Mouse (Mus musculus): Measurements from ENCODE around the gene Ist1. TPM values are rescaled to one million over a fixed set of nuclear protein-coding genes. Genes with fewer than 3 reads are reported as not detected.
A peak's percentile ranks its signal among the peaks of the same experiment; 100 is the strongest.

Gene Ist1
- 185 and 186 TPM in 2 replicates for polyA plus RNA-seq (2016; fragmentation: Nextera tagmentation; extraction: Ambion mirVana)

DNA sequence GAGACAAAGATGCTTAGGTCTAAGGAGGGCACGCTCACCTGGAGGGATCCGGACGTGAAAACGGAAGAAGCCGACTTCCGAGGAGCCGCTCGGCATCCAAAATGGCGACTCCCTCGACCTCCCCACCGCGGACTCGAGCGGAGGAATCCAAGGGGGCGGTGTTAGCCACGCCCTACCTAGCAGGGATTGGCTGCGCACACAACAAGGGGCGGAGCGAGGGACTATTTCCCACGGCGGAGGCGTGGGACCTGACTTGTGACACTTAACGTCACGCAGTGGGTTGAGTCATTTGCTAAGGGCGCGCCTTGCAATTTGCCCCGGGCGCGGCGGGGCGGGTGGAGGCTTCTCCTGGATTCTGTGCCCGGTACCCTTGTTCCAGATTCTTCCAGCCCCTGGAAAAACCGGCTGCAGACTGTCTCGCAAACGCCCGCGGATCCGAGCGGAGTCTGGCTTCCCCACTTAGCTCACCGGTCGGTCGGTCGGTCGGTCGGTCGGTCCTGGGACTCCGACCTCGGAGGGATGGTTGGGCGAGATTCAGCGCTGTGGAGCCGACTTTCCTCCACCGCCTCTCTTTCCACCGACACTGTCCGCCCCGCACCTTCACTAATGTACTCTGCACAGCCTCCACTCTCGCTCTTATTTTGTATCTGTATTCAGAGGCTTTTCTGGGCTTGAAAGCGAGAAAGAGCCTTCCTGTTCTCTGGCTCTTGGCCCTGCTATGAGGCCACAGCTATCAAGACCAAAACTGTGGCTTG, at the start of gene Ist1:
Ist1 (minus strand) TSS at position 115 of the 755 bp plus-strand sequence.
- H3K4me2 ChIP-seq (replicated peaks): peak within 1 kb of the TSS; percentile 67
- WGBS: under 1% methylated on average over 57 of the region's 57 CpGs
- H3K9ac ChIP-seq: peak within 1 kb of the TSS; percentile 95
- H3K36me3 ChIP-seq: no peaks in the 10 kb centered on the region
- no peaks in the 10 kb centered on the region for H3K27me3 ChIP-seq
- peak within 1 kb of the TSS; percentile 93 for H3K4me3 ChIP-seq
- peak within 1 kb of the TSS; percentile 80 for H3K27ac ChIP-seq
- peaks cover 25% of the 10 kb centered on the region for H3K4me1 ChIP-seq
- ATAC-seq (ENCODE audit: low FRiP score): peak; percentile 99
- H3K9me3 ChIP-seq (replicated peaks): no peaks in the 10 kb centered on the region

DNA sequence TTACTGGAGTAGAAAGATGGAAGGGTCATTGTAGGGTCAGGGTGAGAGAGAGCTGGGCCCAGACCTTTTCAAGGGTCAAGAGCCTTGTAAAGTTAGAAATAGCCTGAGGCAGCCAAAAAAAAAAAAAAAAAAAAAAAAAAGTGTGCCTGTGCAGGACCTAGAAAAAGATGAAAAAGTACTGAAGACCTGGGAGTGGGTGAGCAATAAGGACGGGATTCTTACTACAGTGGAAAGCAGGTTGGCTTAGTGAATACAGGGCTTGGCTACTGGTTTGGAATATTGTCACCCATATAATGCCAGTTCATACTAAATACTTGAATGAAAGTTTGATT, 45.0 kb upstream of the Ist1 start:
- Histone ChIP-seq H3K27me3 (no peaks in the 10 kb centered on the region), H3K4me3 (peak overlapping the region; percentile 85), H3K4me2 (replicated peaks) (peak overlapping the region; percentile 96), H3K4me1 (peaks cover 14% of the 10 kb centered on the region), H3K27ac (no peak overlapping the region), H3K36me3 (peaks cover 19% of the 10 kb centered on the region), H3K9ac (peak overlapping the region; percentile 94), H3K9me3 (replicated peaks) (no peaks in the 10 kb centered on the region)
- WGBS: 92% methylated on average over 1 of the region's 1 CpGs
- peak; percentile 52; the same call in 1 of the 2 replicates for ATAC-seq (ENCODE audit: low FRiP score)

DNA sequence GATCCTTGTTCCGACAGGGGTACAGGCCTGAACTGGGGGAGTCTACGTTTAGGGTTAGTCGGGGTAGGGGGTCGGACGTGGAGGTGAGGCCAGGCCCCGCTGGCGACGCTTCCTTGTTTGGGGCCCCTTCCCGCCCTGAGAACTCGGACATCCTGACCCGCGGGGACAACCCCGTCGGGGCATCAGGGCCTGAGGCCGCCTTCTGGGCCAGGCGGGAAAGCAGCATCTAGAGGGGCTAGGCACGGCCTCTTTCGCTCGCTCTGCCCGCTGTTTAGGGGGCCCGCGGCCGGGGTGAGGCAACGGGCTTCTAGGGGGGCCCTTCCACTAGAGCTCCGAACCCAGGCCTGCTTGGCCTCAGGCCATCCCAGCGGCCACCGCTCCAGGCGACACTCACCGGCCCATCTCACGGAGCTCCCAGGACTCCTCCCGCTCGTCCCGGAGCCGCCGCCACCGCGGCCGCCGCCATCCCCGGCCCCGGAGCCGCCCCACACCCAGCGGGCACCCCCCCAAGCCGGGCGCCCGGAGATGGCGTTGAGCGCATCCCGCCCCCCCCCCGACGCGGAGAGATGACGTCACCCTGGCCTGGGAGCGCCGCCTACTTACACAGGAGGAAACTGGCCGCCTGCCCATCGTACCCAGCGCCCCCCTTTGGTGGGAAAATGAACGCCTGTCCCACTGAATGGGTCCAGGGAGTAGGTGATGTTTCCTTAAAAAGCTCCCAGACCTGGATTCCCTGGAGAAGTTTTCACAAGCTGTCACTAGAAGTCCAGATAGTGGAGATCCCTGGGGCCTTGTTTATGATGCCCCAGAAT, 44.4 kb upstream of the Ist1 start, which contains the start of gene Atxn1l:
Atxn1l (minus strand) TSS at position 503 of the 812 bp plus-strand sequence.
- peak within 1 kb of the TSS; percentile 49 for H3K27ac ChIP-seq
- peak within 1 kb of the TSS; percentile 85 for H3K4me3 ChIP-seq
- peak within 1 kb of the TSS; percentile 96 for H3K4me2 ChIP-seq (replicated peaks)
- peak within 1 kb of the TSS; percentile 94 for H3K9ac ChIP-seq
- peaks cover 24% of the 10 kb centered on the region for H3K36me3 ChIP-seq
- H3K4me1 ChIP-seq: peaks cover 14% of the 10 kb centered on the region
- H3K9me3 ChIP-seq (replicated peaks): no peaks in the 10 kb centered on the region
- ATAC-seq (ENCODE audit: low FRiP score): peak; percentile 88
- WGBS: 2% methylated on average over 59 of the region's 59 CpGs
- H3K27me3 ChIP-seq: no peaks in the 10 kb centered on the region

DNA sequence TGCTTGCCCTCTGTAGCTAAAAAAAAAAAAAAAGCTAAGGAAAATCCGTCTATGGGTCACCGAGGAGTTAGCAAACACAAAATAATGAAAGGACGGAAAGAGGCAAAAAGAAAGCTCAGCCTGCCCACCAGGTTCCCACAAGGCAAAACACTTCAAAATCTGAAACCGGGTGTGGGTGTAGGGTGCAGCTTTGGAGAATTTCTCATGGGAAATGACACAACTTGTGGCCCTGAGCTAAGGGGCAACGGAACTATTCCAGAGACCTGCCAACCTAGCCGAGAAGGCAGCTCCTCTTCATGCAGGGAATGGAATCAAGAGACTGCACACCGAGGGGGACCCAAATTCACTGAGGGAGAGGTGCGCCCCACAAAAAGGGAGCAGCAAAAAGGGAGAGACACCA, 43.8 kb upstream of the Ist1 start:
- no peak overlapping the region for H3K27ac ChIP-seq
- H3K4me3 ChIP-seq: peak overlapping the region; percentile 85
- H3K27me3 ChIP-seq: no peaks in the 10 kb centered on the region
- peaks cover 31% of the 10 kb centered on the region for H3K36me3 ChIP-seq
- peaks cover 14% of the 10 kb centered on the region for H3K4me1 ChIP-seq
- H3K9me3 ChIP-seq (replicated peaks): no peaks in the 10 kb centered on the region
- H3K4me2 ChIP-seq (replicated peaks): peak overlapping the region; percentile 96
- ATAC-seq (ENCODE audit: low FRiP score): no peak
- H3K9ac ChIP-seq: peak overlapping the region; percentile 94
- 10% methylated on average over 8 of the region's 8 CpGs for WGBS

DNA sequence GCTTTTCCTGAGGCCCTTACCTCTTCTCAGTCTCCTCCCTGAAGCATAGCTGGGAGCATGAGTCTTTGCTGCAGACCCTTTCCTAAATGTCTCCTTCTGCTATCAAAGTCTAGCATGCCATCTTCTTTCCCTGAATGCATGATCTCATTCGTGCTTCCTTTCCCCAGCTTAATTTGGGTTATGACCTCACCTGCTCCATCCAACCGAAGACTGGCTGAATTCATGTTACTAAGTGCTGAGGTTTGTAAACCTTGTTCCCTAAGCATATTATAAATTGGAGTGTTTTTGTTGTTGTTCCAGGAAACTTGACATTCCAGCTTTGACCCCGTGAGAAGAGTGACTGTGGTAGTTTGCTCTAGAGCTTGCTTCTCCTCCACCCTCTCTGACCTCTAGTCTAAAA, 41.0 kb upstream of the Ist1 start:
- Histone ChIP-seq H3K27ac (no peak overlapping the region), H3K4me2 (replicated peaks) (no peak overlapping the region), H3K9ac (no peak overlapping the region), H3K9me3 (replicated peaks) (no peaks in the 10 kb centered on the region), H3K4me3 (no peak overlapping the region), H3K4me1 (peaks cover 14% of the 10 kb centered on the region), H3K27me3 (no peaks in the 10 kb centered on the region), H3K36me3 (peaks cover 44% of the 10 kb centered on the region)
- WGBS: 92% methylated on average over 3 of the region's 3 CpGs
- no peak for ATAC-seq (ENCODE audit: low FRiP score)

DNA sequence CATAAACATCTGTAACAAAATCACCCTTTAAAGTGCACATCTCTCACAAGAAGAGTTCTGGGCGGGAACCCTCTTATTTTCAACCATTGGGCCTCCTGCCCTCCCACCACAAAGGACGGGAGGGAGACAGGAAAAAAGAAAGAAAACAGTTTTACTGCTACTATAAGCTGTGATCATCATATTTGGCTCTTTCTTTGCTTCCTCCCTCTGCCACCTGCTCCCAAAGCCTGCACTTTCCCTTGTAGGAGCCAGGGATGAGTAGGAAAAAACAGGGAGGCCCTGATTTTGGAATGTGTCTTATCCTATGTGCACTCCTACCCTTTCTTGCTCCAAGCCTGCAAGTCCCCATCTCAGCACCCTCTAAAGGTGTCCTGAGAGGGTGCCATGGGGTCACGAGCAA, 38.0 kb upstream of the Ist1 start:
- 85% methylated on average over 3 of the region's 3 CpGs for WGBS
- no peak overlapping the region for H3K4me2 ChIP-seq (replicated peaks)
- H3K9ac ChIP-seq: no peak overlapping the region
- no peak overlapping the region for H3K27ac ChIP-seq
- H3K27me3 ChIP-seq: no peaks in the 10 kb centered on the region
- H3K9me3 ChIP-seq (replicated peaks): no peaks in the 10 kb centered on the region
- H3K36me3 ChIP-seq: peaks cover 58% of the 10 kb centered on the region
- peaks cover 4% of the 10 kb centered on the region; the same call in 1 of the 2 replicates for H3K4me1 ChIP-seq
- H3K4me3 ChIP-seq: no peak overlapping the region
- no peak for ATAC-seq (ENCODE audit: low FRiP score)

GRCm38 (mm10) chr8:109725106-109725505, 32.0 kb upstream of the Ist1 start:
- WGBS: 92% methylated on average over 3 of the region's 3 CpGs
- H3K36me3 ChIP-seq: peaks cover 78% of the 10 kb centered on the region

DNA sequence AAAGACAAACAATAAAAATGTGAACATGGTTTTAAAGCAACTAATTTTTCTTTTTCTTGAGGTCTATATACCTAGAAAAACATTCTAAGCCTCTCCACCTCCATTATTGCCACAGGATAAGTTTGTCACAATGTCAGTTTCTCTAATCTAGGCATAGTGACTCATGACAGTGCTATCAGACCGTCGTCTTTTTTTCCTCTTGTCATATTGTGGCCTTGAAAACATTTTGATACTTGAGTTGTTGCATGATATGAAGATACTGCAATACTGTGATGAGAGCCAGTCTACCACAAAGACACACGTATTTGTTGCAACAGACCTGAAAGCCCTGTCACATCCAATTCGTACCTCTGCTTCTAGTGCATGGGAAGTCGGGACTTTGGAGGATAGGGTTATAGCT, 21.9 kb upstream of the Ist1 start:
- no peak overlapping the region for H3K27ac ChIP-seq
- H3K36me3 ChIP-seq: peaks cover 93% of the 10 kb centered on the region
- H3K4me2 ChIP-seq (replicated peaks): no peak overlapping the region
- H3K9ac ChIP-seq: no peak overlapping the region
- 94% methylated on average over 5 of the region's 5 CpGs for WGBS
- H3K27me3 ChIP-seq: no peaks in the 10 kb centered on the region
- H3K9me3 ChIP-seq (replicated peaks): no peaks in the 10 kb centered on the region
- no peak for ATAC-seq (ENCODE audit: low FRiP score)
- H3K4me3 ChIP-seq: no peak overlapping the region
- H3K4me1 ChIP-seq: no peaks in the 10 kb centered on the region

More at GRCm38 (mm10) chr8:109725106-109725505, 32.0 kb upstream of the Ist1 start:
- Histone ChIP-seq H3K9ac (no peak overlapping the region), H3K4me2 (replicated peaks) (no peak overlapping the region), H3K4me1 (no peaks in the 10 kb centered on the region), H3K27me3 (no peaks in the 10 kb centered on the region), H3K4me3 (no peak overlapping the region), H3K9me3 (replicated peaks) (no peaks in the 10 kb centered on the region), H3K27ac (no peak overlapping the region)
- ATAC-seq (ENCODE audit: low FRiP score): no peak

DNA sequence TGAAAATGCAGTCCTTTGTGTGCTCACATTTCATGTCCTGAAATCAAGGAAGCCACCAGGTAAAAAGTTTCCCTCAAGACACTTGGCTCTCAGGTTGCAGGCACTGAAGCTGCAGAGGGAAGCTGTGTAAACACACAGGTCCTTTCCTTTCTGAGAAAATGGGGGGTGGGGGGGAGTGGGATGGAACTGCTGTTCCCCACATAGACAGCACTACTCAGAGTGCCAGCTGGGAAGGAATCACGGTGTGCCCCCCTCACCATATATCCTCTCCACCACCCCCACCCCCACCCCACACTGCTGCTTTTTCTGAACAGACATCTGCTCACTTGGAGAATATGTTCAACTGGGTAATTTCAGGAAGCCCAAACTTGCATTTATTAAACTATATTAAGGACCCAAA, 19.5 kb upstream of the Ist1 start:
- Histone ChIP-seq H3K4me2 (replicated peaks) (no peak overlapping the region), H3K4me1 (peaks cover 14% of the 10 kb centered on the region), H3K4me3 (no peak overlapping the region), H3K27me3 (no peaks in the 10 kb centered on the region), H3K27ac (no peak overlapping the region), H3K9me3 (replicated peaks) (no peaks in the 10 kb centered on the region), H3K9ac (no peak overlapping the region), H3K36me3 (peaks cover 89% of the 10 kb centered on the region)
- no peak for ATAC-seq (ENCODE audit: low FRiP score)
- 100% methylated on average over 1 of the region's 1 CpGs for WGBS

- peak overlapping the region; percentile 86; the same call in 1 of the 2 replicates for H3K4me2 ChIP-seq (replicated peaks)
- WGBS: 96% methylated on average over 4 of the region's 4 CpGs
- peaks cover 48% of the 10 kb centered on the region for H3K36me3 ChIP-seq
Measured at GRCm38 (mm10) chr8:109707921-109708320, 14.9 kb upstream of the Ist1 start.

GRCm38 (mm10) chr8:109706874-109707237, 13.8 kb upstream of the Ist1 start:
- Histone ChIP-seq H3K4me1 (peaks cover 33% of the 10 kb centered on the region), H3K36me3 (peaks cover 37% of the 10 kb centered on the region), H3K4me3 (peak overlapping the region; percentile 97), H3K27ac (no peak overlapping the region), H3K4me2 (replicated peaks) (peak overlapping the region; percentile 86), H3K27me3 (peaks cover 5% of the 10 kb centered on the region), H3K9me3 (replicated peaks) (no peaks in the 10 kb centered on the region), H3K9ac (peak overlapping the region; percentile 100)
- ATAC-seq (ENCODE audit: low FRiP score): no peak
- WGBS: 51% methylated on average over 2 of the region's 2 CpGs

More at GRCm38 (mm10) chr8:109707921-109708320, 14.9 kb upstream of the Ist1 start:
- Histone ChIP-seq H3K9me3 (replicated peaks) (no peaks in the 10 kb centered on the region), H3K9ac (no peak overlapping the region), H3K4me1 (peaks cover 33% of the 10 kb centered on the region), H3K27me3 (peaks cover 1% of the 10 kb centered on the region), H3K4me3 (no peak overlapping the region), H3K27ac (no peak overlapping the region)
- no peak for ATAC-seq (ENCODE audit: low FRiP score)

DNA sequence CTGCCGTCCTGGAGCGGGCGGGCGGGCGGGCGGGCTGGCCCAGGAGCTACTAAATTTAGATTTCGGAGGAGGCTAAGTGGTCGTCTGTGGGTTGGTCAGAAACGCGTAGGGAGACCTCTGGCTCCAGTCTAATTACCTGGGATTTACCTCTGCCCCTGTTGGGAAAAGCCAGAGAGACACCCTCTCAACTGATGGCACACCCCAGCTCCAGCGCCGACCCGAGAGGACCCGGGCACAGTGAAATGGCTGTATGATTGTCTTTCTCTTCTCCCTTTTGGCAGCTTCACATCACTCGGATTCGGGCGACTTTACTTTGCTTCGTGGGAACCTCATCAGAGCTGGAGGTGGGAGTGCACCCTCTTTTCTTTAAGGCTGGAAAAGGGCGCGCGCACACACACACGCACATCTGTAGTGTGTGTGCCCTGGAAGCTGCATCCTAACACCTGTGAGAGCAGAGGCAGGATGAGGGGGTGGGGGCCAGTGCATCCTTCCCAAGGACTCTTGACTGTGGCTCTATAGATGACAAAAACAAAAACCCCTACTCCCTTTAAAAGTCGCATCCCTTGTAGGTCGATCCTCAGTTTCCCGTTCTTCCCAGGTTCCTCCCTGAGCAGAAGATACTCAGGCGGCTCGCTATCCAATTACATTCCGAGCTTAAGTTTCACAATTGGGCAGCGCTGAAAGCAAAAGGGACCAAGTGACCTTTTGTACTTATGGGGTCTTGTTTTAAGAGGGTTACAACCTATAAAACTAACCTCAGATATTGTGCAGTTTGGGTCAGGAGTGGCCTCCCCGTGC, 13.2 kb upstream of the Ist1 start:
- H3K27ac ChIP-seq: peak overlapping the region; percentile 97
- H3K36me3 ChIP-seq: peaks cover 31% of the 10 kb centered on the region
- peak; percentile 53 for ATAC-seq (ENCODE audit: low FRiP score)
- peak overlapping the region; percentile 86 for H3K4me2 ChIP-seq (replicated peaks)
- 2% methylated on average over 25 of the region's 30 CpGs for WGBS
- H3K27me3 ChIP-seq: peaks cover 5% of the 10 kb centered on the region
- peak overlapping the region; percentile 97 for H3K4me3 ChIP-seq
- peak overlapping the region; percentile 100 for H3K9ac ChIP-seq
- peaks cover 33% of the 10 kb centered on the region for H3K4me1 ChIP-seq
- H3K9me3 ChIP-seq (replicated peaks): no peaks in the 10 kb centered on the region
